Mouse (Mus musculus) layer of hippocampus, postnatal 10 days (tissue): ENCODE results near the gene Dhx9. TPM values are rescaled to one million over a fixed set of nuclear protein-coding genes. Genes with fewer than 3 reads are reported as not detected.
"Not testable (repeated sequence)": the region's sequence is repeated elsewhere in the genome, so short reads cannot be mapped to it uniquely, and the experiment has no call there.

Source experiments
- DNase-seq, 2 experiments: peaks; one replicate each; pipeline ENCODE4 v3.0.0; 2021; ENCODE audit warnings: low spot score in 2 of 2
- long read RNA-seq: library from polyadenylated mRNA; stranded (forward); transcript quantifications from one replicate; pipeline ENCODE4 v2.0.0, GENCODE M21; 2023
- total RNA-seq, 2 experiments: library from RNA; stranded (reverse); gene quantifications; 2 replicates each; pipeline ENCODE4 v1.2.3; 2021

The Dhx9 gene
- total RNA-seq, result 100 to 1,000 TPM; 132 to 140 TPM
- long read RNA-seq, partial matches to known transcripts, result 5 of 5 reads
- long read RNA-seq, other reads (novel, unspliced or antisense), result 0 of 5 reads

- peak; percentile 99 to 100 for DNase-seq
Observed at GRCm38 (mm10) chr1:153487500-153487879, at the start of gene Dhx9. Gene Dhx9 (minus strand): TSS chr1:153487660.

DNA sequence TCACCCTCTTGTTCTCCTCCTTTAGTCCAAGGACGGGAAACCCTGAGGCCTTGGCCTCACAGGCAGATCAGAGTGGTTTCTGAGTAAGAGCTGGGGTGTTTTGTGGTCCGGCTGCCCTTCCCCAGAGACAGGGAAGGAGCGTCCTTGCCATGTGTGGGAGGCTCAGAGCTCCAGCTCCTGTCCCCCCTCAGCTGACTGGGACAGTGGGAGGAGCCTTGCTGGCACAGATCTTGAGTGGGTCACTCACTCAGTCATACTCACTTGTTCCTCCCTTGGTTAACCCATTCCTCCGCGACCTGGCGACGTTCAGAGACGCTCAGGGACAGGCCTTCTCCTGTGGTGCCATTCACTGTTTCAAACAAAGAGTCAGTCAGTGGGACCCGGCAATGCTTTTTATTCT lies 48.2 kb upstream of the Dhx9 start:
- DNase-seq, result peak; percentile 26 to 28

DNA sequence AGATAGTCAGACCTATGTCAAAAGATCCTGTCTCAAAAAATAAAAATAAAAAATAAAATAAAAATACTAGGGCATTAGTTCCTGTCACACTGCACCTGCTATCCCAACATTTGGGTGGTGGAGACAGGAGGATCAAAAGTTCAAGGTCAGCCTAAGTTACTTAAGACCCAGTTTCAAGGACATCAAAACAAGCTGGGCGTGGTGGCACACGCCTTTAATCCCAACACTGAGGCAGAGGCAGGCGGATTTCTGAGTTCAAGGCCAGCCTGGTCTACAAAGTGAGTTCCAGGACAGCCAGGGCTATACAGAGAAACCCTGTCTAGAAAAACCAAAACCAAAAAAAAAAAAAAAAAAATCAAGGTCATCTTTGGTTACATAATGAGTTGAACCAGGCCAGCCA lies 45.4 kb upstream of the Dhx9 start:
- not testable (repeated sequence) for DNase-seq

DNA sequence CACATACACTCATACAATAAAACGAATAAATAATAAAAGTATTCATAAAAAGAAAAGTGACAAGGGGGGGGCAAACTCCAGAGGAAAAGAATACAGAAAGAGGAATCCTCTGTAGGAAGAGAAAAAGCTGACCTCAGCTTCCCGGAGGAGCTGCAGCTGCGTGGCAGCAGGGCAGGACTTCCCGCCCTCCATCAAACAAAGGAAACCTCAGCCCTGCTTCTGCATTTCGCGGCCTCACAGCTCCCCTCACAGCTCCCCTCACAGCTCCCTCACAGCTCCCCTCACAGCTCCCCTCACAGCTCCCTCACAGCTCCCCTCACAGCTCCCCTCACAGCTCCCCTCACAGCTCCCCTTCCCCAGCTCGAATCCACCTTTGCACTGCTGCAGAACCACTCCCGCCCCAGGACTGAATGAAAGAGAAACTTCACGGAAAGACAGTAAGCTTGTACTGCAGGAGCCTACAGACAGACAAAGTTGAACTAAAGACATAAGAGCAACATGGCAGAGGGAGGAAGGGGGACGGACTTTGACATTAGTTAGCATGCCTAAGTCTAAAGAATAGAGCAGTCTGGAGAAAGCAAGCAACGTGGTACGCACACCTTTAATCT lies 44.9 kb upstream of the Dhx9 start:
- peak; percentile 26 to 29 for DNase-seq

DNA sequence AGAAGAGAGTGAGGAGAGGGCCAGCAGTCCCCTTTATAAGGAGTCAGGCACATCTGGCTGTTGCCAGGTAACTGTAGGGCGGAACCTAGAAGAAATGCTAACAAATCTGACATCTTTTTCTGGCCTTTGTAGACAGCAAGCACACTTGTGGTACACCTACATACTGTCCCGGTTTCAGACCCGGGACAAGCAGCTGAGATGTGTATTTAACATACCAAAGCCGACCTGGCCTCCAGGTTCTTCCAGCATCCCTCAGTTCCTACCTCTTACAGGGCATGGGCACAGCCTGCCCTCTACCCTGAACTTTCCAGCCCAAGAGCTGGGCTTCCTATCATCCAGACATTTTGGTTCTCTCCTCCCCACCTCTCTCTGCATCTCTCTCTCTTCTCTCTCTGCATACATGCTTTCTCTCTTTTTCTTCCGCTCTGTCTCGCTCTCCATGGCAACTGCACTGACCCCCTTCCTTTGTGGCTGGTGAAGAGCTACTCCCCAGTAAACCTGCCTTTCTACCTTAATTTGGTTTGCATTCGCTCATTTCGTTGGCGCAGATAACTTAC lies 44.3 kb upstream of the Dhx9 start:
- no peak for DNase-seq

DNA sequence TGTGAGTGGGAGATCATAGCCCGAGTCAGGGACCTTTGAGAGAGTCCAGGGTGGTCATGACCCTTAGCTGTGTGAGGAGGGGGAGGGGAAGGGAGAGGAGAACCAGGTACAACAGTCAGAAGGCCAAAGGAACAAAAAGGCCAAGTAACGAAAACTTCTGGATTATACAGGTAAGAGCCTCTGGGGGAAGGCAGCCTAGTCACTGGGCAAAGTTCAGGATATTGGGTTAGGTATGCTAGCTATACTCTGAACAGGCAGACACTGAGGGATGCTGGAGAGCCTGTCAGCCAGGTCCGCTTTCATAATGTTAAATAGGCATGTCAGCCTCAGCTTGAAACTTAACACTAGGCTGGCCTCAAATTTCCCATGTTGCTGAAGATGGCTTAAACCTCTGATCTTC lies 34.7 kb upstream of the Dhx9 start:
- no peak for DNase-seq

DNA sequence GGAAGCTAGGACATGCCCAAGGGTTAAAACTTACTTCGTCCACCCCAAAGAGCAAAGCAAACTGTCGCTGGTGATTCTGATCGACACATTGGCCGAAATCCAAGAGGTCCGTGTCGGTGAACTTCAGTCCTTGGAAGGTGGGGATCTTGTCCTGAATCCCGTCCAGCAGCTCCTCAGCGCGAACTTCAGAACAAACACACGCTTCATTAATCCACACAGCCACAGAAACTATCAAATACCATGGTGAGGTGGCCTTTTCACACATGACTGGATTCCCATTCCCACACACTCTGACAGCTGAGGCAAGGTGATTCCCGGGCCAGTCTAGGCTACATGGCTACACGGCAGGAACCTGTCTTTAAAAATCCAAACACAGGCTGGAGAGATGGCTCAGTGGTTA lies 27.9 kb upstream of the Dhx9 start:
- no peak for DNase-seq

- no peak for DNase-seq
Observed at GRCm38 (mm10) chr1:153510330-153511009, 23.0 kb upstream of the Dhx9 start.

DNA sequence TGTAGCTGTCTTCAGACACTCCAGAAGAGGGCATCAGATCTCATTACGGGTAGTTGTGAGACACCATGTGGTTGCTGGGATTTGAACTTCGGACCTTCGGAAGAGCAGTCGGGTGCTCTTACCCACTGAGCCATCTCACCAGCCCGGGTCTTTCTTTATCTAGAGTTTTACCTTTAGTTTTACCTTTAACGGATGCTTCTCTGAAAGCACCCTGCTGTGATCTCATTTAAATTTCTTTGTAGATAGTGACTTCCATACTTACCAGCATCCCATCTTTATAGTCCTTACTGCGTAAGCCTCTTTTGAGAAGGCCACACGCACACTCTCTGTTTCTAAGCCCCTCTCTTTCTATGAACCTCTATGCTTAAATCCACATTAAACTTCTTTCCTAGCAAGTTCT lies 22.1 kb upstream of the Dhx9 start:
- not testable (repeated sequence) for DNase-seq

DNA sequence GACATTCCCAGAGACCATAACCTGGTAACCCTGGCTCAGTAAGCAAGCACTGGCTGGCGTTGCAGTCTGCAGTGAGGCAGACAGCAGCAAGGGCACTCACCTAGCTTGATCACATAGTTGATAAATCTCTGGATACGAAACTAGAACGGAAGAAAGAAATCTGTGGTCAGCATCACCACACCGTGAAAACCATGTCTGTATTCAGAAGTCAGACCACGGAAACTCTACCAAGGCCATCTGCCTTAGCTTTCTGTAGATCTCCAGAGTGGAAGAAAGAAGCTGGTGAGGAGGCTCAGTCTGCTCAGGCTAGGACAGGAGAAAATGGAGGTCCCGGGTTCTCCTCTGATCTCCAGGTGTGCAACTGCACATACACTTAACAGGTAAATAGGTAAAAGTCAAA lies 21.6 kb upstream of the Dhx9 start:
- DNase-seq, result no peak

DNA sequence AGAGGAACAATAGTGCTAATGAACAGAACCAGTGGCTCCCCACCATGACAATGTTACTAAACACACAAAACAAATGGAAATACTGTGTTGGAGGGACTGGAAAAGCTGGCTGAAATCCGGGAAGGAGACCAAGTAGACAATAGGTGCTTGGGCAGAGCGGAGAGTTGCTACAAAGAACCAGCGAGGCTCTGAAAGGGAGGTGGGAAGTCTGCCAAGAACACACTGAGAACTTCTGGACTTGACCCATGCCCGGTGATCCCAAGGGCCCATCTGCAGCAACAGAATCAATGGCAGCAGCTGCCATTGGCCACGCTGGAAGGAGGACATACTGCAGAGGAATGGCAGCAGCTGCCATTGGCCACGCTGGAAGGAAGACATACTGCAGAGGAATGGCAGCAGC lies 18.8 kb upstream of the Dhx9 start:
- peak; percentile 42 to 56 for DNase-seq

- peak in 1 of 2 experiments; percentile 19 for DNase-seq
Observed at GRCm38 (mm10) chr1:153501644-153502321, 14.3 kb upstream of the Dhx9 start.

GRCm38 (mm10) chr1:153500030-153500429 lies 12.6 kb upstream of the Dhx9 start:
- no peak for DNase-seq

DNA sequence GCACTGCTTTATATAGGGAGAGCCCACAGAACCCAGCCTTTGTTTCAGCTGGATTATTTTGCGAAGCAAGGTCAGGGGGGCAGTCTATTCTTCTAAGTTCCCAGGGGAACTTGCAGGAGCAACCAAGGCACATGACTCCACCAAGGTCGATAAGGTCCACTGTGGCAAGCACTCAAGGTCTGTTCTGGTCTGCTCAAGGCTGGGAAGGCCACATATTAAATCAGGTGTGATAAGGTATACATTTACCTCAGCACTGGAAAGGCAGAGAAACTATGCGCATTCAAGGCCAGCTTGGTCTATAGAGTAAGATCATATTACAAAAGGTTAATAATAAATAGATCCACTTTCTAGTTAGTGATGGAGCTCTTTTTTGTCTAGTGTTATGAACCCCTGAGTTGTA lies 8.6 kb upstream of the Dhx9 start:
- DNase-seq, result no peak

DNA sequence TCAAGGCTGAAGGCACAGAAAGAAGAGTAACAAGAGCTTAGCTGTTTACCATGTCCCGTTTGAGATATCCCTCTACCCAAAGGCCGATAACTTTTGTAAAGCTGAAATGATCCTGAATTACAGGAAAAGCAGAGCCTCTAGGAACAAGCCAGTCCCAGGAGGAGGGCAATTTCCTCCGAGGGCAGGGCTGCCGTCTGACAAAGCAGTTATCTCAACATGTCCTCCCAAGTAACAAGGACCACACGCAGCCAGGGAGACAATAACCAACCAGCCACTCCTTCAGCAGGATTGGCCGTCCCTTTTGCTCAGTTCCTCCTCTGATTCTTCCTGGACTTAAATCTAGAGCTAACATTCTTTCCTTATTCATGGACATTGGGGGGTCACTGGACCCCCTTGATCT lies 6.5 kb upstream of the Dhx9 start:
- no peak for DNase-seq

- no peak for DNase-seq
Observed at GRCm38 (mm10) chr1:153493338-153493737, 5.9 kb upstream of the Dhx9 start.

DNA sequence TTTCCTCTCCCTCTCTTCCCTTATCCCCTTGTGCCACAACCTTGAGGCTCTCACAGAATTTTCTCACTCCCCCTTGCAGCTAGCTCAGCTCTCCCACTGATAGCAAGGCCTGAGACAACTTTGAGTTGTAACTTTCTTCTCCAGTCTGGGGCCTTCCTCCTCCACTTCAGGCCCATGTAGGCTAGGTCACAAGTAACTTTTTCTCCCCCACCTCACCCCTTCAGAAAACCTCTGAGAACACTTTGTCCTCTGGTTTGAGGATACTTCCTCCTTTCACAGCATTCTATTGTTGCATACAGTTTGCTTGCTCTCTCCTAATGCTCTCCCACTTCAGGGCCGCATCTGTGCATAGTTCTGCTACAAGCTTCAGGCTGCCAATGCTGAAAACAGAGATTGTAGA lies 4.4 kb upstream of the Dhx9 start:
- no peak for DNase-seq

DNA sequence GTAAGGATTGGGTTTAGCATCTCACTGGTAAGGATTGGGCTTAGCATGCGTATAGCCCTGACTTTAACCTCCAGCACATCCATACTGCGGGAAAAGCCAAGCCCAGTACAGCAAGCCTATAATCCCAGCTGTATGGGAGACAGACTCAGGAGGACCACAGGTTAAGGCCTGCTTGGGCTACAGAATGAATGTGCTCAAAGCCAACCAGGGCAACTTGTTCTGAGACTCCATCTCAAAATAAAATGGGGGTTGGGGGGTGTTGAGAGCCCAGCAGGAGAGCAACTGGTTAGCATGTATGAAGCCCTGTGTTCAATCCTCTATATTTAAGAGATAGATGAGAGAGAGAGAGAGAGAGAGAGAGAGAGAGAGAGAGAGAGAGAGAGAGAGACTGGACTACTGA lies 3.9 kb upstream of the Dhx9 start:
- DNase-seq, result no peak

DNA sequence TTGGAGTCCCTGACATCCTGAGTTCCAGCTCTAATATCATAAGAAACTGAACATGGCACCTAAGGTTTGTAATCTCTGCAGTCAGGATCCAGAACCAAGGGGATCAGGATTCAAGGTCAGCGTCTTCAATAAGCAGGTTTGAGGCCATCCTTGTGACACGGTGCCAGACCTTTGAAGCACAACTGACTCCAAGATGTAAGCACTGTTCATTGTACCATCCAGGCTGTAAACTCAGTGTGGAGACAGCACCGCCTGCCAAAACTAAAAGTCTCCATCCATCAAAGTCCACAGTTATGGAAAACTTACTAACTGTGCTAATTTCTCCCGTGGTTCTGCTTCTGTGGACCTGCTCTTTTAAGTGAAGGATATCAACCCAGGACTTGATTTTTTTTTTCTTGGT lies 2.5 kb upstream of the Dhx9 start:
- no peak for DNase-seq

GRCm38 (mm10) chr1:153489540-153489939 lies 2.1 kb upstream of the Dhx9 start:
- no peak for DNase-seq

GRCm38 (mm10) chr1:153489132-153489531 lies 1.7 kb upstream of the Dhx9 start:
- DNase-seq, result peak; percentile 25 to 32
